Mouse (Mus musculus): ENCODE data around the gene Cdh23.

Gene Cdh23

DNA sequence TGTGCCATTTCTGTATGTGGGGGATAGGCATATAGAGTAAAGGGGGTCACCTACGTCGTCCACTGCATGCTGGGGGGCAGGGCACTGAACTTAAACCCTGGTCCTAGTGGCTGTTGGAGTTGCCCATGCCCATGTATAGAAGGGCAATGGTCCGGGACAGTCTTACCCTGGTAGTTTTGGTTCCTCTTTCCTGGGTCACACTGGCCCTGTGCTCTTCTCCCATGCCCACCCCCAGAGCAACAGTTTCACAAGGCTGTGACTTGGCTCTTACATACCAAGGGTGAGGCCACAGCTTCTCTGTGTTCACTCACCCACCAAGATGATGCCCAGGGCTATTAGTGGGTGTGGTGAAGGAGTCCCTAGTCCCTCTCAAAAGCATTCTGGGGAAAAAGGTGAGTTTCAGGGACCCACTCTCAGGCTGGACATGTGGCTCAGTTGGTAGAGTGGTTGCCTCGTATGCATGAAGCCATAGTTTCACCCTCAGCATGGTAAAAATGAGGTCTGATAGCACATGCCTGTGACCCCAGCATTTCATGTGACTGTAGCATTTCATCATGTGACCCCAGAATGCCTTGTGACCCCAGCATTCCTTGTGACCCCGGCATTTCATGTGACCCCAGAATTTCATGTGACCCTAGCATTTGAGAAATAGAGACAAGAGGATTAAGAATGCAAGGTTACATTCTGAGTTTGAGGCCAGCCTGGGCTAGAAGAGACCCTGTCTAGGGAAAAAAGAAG, 435.6 kb downstream of the Cdh23 start:
- 86% methylated on average over 5 of the region's 5 CpGs for WGBS

DNA sequence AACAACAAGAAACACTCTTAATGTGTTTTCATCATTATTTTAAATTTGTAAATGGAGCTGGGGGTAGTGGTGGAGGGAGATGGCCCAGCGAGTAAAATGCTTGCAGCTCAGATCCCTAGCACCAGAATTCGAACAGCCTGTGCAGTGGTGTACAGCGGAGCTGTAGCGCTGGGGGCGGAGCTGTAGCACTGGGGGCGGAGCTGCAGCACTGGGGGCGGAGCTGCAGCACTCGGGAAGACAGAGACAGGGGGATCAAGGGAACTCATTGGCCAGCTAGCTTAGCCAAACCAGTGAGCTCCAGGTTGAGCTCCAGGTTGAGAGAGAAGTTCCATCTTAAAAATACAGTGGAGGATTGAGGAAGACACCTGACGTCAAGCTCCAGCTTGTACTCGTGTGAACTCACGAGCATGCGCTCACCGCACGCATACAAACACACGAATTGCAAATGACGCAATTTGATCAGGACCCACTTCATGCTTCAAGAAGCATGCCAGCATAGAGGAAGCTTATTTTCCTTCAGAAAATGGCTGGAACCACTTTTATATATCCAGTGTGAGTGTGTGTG, 438.9 kb downstream of the Cdh23 start:
- 62% methylated on average over 16 of the region's 16 CpGs for WGBS

DNA sequence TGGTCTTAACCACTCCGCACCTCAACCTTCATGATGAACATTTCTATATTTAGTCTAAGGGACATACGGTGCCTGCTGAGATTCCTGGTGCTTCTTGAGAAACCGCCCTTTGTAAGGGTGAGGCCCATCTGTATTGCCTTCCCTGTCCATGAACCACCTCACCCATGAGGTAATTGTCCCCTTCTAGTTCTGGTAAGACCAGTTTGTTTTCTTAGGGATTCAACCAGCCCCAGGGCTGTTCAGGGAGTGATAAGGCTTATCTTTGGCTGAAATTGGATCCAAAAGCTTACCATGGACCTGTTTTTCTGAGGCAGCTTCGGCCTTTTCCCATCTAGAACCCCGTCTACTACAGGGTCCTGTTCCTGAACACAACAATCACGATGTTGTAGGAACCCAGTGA, 440.2 kb downstream of the Cdh23 start:
- WGBS: 95% methylated on average over 6 of the region's 6 CpGs

Measured in cerebral cortex, adult 2 months (tissue).